Mouse (Mus musculus) hindbrain, embryonic 10.5 days (tissue): ENCODE measurements around the gene Nr1d1. TPM values are rescaled to one million over a fixed set of nuclear protein-coding genes. Genes with fewer than 3 reads are reported as not detected.
A peak's percentile ranks its signal among the peaks of the same experiment; 100 is the strongest.

Experiments
- DNase-seq: peaks from one replicate; pipeline ENCODE4 v3.0.0-alpha.2; 2017; ENCODE audit warnings: low spot score
- H3K27ac ChIP-seq: fragments of 300-500 bp; sonication (generic); 2 replicates; pipeline ENCODE4 v1.5.1; 2016; ENCODE audit warnings: mild to moderate bottlenecking, moderate library complexity
- H3K27me3 ChIP-seq: fragments of 300-500 bp; sonication (generic); 2 replicates; pipeline ENCODE4 v1.6.1; 2016; ENCODE audit warnings: mild to moderate bottlenecking; ENCODE audit not compliant: poor library complexity, insufficient read depth, severe bottlenecking
- H3K36me3 ChIP-seq: fragments of 300-500 bp; sonication (generic); 2 replicates; pipeline ENCODE4 v1.6.1; 2016; ENCODE audit warnings: mild to moderate bottlenecking, moderate library complexity
- H3K4me1 ChIP-seq: fragments of 300-500 bp; sonication (generic); replicated peaks from 2 replicates; pipeline ENCODE4 v1.6.1; 2016; ENCODE audit warnings: mild to moderate bottlenecking
- H3K4me3 ChIP-seq: fragments of 300-500 bp; sonication (generic); 2 replicates; pipeline ENCODE4 v1.5.1; 2016; ENCODE audit warnings: mild to moderate bottlenecking, moderate library complexity
- H3K9me3 ChIP-seq: fragments of 300-500 bp; sonication (generic); 2 replicates; pipeline ENCODE4 v1.6.1; 2016; ENCODE audit warnings: mild to moderate bottlenecking, moderate library complexity
- WGBS: fragments of 180-500 bp; shearing (Covaris S2); methylation state at CpG from one replicate; pipeline ENCODE4 v1.1.7; 2016; 5-methylcytosine and 5-hydroxymethylcytosine counted together
- polyA plus RNA-seq: library from polyadenylated mRNA; unstranded; fragments of >200 nt; fragmentation: Nextera tagmentation; extraction: Ambion mirVana; gene quantifications from 2 replicates; pipeline ENCODE4 v1.2.1, GENCODE M21; 2016

Gene Nr1d1
- polyA plus RNA-seq, 1 experiment from 2014 or later = 1.5 TPM

- peaks cover 70% of the 10 kb centered on the region for H3K4me1 ChIP-seq
- under 1% methylated on average over 37 of the region's 37 CpGs for WGBS
- H3K27ac ChIP-seq = peak overlapping the region; percentile 72
These were observed 1.4 kb downstream of the Nr1d1 start for GRCm38 (mm10) chr11:98773635-98774295.

GRCm38 (mm10) chr11:98772667-98773171, 2.4 kb downstream of the Nr1d1 start:
- Histone ChIP-seq H3K4me1 (peaks cover 76% of the 10 kb centered on the region), H3K27me3 (peaks cover 7% of the 10 kb centered on the region; the same call in 1 of the 2 replicates), H3K27ac (no peak overlapping the region), H3K36me3 (peaks cover 29% of the 10 kb centered on the region), H3K9me3 (no peaks in the 10 kb centered on the region), H3K4me3 (no peak overlapping the region)
- DNase-seq = no peak
- WGBS = 83% methylated on average over 8 of the region's 8 CpGs

More at GRCm38 (mm10) chr11:98773635-98774295, 1.4 kb downstream of the Nr1d1 start:
- H3K9me3 ChIP-seq = no peaks in the 10 kb centered on the region
- H3K4me3 ChIP-seq = peak overlapping the region; percentile 53
- H3K27me3 ChIP-seq = peaks cover 7% of the 10 kb centered on the region; the same call in 1 of the 2 replicates
- peaks cover 25% of the 10 kb centered on the region for H3K36me3 ChIP-seq
- peak; percentile 94 for DNase-seq

- Histone ChIP-seq H3K36me3 (peaks cover 29% of the 10 kb centered on the region), H3K27ac (no peak overlapping the region), H3K9me3 (no peaks in the 10 kb centered on the region), H3K4me1 (peaks cover 76% of the 10 kb centered on the region), H3K4me3 (no peak overlapping the region), H3K27me3 (peaks cover 7% of the 10 kb centered on the region; the same call in 1 of the 2 replicates)
- no peak for DNase-seq
- 94% methylated on average over 11 of the region's 11 CpGs for WGBS
These were observed 3.1 kb downstream of the Nr1d1 start for GRCm38 (mm10) chr11:98771844-98772525.

GRCm38 (mm10) chr11:98771131-98771530, 4.0 kb downstream of the Nr1d1 start:
- no peak for DNase-seq
- Histone ChIP-seq H3K9me3 (no peaks in the 10 kb centered on the region), H3K27me3 (peaks cover 7% of the 10 kb centered on the region; the same call in 1 of the 2 replicates), H3K4me3 (no peak overlapping the region), H3K36me3 (peaks cover 35% of the 10 kb centered on the region), H3K4me1 (peaks cover 76% of the 10 kb centered on the region), H3K27ac (no peak overlapping the region)
- 94% methylated on average over 18 of the region's 18 CpGs for WGBS

GRCm38 (mm10) chr11:98770096-98770975, 4.8 kb downstream of the Nr1d1 start:
- peaks cover 76% of the 10 kb centered on the region for H3K4me1 ChIP-seq
- no peak overlapping the region for H3K4me3 ChIP-seq
- 94% methylated on average over 26 of the region's 26 CpGs for WGBS
- H3K9me3 ChIP-seq = no peaks in the 10 kb centered on the region
- peaks cover 43% of the 10 kb centered on the region for H3K36me3 ChIP-seq
- peaks cover 7% of the 10 kb centered on the region; the same call in 1 of the 2 replicates for H3K27me3 ChIP-seq
- no peak for DNase-seq
- H3K27ac ChIP-seq = no peak overlapping the region

GRCm38 (mm10) chr11:98769007-98769954, 5.9 kb downstream of the Nr1d1 start:
- Histone ChIP-seq H3K36me3 (peaks cover 53% of the 10 kb centered on the region), H3K9me3 (no peaks in the 10 kb centered on the region), H3K27me3 (0 out of 2 replicates have a peak, but pooled peaks cover under 1% of the 10 kb centered on the region), H3K4me1 (peaks cover 72% of the 10 kb centered on the region), H3K27ac (0 out of 2 replicates have a peak overlapping the region, but pooled peaks have one; percentile 84), H3K4me3 (no peak overlapping the region)
- 90% methylated on average over 25 of the region's 25 CpGs for WGBS
- DNase-seq = no peak

GRCm38 (mm10) chr11:98768127-98769006, 6.8 kb downstream of the Nr1d1 start:
- Histone ChIP-seq H3K36me3 (peaks cover 63% of the 10 kb centered on the region), H3K4me3 (peak overlapping the region; percentile 43), H3K27ac (peak overlapping the region; percentile 84), H3K4me1 (peaks cover 67% of the 10 kb centered on the region), H3K9me3 (no peaks in the 10 kb centered on the region), H3K27me3 (no peaks in the 10 kb centered on the region)
- no peak for DNase-seq
- 27% methylated on average over 39 of the region's 39 CpGs for WGBS

- Histone ChIP-seq H3K27me3 (no peaks in the 10 kb centered on the region), H3K36me3 (peaks cover 69% of the 10 kb centered on the region), H3K27ac (peak overlapping the region; percentile 84), H3K9me3 (no peaks in the 10 kb centered on the region), H3K4me1 (peaks cover 60% of the 10 kb centered on the region), H3K4me3 (peak overlapping the region; percentile 43)
- no peak for DNase-seq
- 22% methylated on average over 4 of the region's 4 CpGs for WGBS
These were observed 7.4 kb downstream of the Nr1d1 start for GRCm38 (mm10) chr11:98767713-98768112.

- WGBS = 19% methylated on average over 9 of the region's 9 CpGs
- peaks cover 57% of the 10 kb centered on the region for H3K4me1 ChIP-seq
- H3K27ac ChIP-seq = peak overlapping the region; percentile 84
- H3K9me3 ChIP-seq = no peaks in the 10 kb centered on the region
- peak overlapping the region; percentile 43 for H3K4me3 ChIP-seq
- no peaks in the 10 kb centered on the region for H3K27me3 ChIP-seq
- peak; percentile 46 for DNase-seq
- peaks cover 73% of the 10 kb centered on the region for H3K36me3 ChIP-seq
These were observed 7.9 kb downstream of the Nr1d1 start for GRCm38 (mm10) chr11:98767276-98767675.

- H3K4me3 ChIP-seq = peak overlapping the region; percentile 43; the same call in 1 of the 2 replicates
- peak overlapping the region; percentile 84 for H3K27ac ChIP-seq
- H3K9me3 ChIP-seq = no peaks in the 10 kb centered on the region
- H3K4me1 ChIP-seq = peaks cover 53% of the 10 kb centered on the region
- no peak for DNase-seq
- 63% methylated on average over 5 of the region's 5 CpGs for WGBS
- peaks cover 77% of the 10 kb centered on the region for H3K36me3 ChIP-seq
- no peaks in the 10 kb centered on the region for H3K27me3 ChIP-seq
These were observed 8.3 kb downstream of the Nr1d1 start for GRCm38 (mm10) chr11:98766816-98767215.

- Histone ChIP-seq H3K9me3 (no peaks in the 10 kb centered on the region), H3K27me3 (no peaks in the 10 kb centered on the region), H3K4me3 (0 out of 2 replicates have a peak overlapping the region, but pooled peaks have one; percentile 43), H3K27ac (peak overlapping the region; percentile 84), H3K36me3 (peaks cover 77% of the 10 kb centered on the region), H3K4me1 (peaks cover 51% of the 10 kb centered on the region)
- WGBS = 50% methylated on average over 2 of the region's 2 CpGs
- no peak for DNase-seq
These were observed 8.8 kb downstream of the Nr1d1 start for GRCm38 (mm10) chr11:98766346-98766745.
